Mouse (Mus musculus) bone marrow, adult 2 months (tissue): ENCODE data around the gene Stk26.

Source experiments
- CTCF ChIP-seq: fragments of 200-500 bp; IDR thresholded peaks from 2 replicates; pipeline ENCODE4 v1.5.1; 2011; ENCODE audit warnings: low read length, control low read depth; ENCODE audit not compliant: control insufficient read depth, insufficient read depth
- POLR2A ChIP-seq: fragments of 200-500 bp; IDR thresholded peaks from 2 replicates; pipeline ENCODE4 v1.6.1; 2011; ENCODE audit warnings: low read depth, mild to moderate bottlenecking, control low read depth, low read length, borderline replicate concordance; ENCODE audit not compliant: control insufficient read depth

- no peak; the same call in 1 of the 2 replicates for TF ChIP-seq POLR2A
- no peak for TF ChIP-seq CTCF
Measured at GRCm38 (mm10) chrX:50840847-50841560, at the start of gene Stk26.
